Mouse (Mus musculus): ENCODE data around the gene Lix1.

DNA sequence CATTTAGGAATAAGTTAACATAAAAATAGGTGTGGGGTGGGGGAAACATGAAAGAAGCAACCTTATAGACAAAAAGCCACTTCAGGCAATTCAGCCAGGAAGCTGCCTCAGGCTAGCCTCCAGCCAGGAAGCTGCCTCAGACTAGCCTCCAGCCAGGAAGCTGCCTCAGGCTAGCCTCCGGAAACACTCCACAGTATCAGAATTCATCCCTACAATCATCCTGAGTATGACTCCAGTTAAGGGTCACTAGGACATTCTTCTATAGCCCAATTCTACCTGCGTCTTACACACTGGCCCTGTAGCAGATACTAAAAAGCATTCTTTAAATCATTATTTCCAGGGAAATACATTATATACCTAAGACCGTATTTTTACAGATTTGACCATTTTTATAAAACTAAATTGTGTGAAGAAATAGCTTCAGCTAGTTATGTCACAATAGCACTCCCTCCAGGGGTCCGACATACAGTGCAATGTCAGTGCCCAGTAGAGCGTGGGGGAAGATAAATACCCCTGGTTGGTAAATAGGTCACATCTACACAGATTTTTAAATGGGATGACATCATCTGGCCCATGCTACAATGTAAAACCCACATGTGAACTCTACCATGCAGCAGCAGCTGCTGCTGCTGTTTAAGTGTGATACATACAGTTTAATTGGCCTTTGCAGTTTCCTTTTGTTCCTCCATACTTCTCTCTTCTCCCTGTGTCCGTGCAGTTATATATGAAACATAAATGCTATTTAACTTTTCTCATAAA, 6.4 kb downstream of the Lix1 start:
- TF ChIP-seq CTCF (IDR thresholded peaks at IDR 0.05; ENCODE audit: low read depth) (no peak), EP300 (IDR thresholded peaks at IDR 0.05; ENCODE audit: low read depth) (no peak)

All from liver, postnatal 0 days (tissue).